In the genomic region with DNA sequence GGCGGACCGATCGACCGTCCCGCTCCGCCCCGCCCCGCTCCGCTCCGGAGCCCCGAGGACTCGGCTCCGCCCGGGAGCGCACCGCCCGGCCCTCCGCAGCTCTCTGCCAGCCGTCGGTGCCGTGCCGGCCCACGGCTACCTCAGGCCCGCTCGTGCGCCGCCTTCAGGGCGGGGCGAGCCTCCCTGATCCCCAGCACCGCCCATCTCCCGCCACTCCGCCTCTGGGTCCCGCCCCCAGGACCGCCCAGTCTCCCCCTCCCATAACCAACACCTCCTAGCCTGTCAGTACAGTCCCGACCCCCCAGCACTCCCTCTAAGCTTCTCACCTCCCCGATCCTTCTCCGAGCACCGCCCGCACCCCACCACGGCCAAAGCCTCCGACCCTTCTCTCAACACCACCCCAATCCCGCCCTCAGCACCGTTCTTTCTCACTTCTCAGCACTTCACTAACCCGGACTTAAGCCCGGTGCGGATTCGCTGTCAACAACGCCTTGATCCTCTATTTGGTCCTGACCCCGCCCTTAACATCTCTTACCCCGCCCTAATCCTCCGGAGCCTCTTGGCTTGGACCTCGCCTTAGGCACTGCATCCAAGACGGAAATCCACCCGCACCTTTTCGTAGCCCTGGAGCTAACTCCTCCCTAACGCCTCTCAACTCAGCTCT, we compare ENCODE assay signal across 8 mouse cellular contexts. TPM values are rescaled to one million over a fixed set of nuclear protein-coding genes. Genes with fewer than 3 reads are reported as not detected.
DNase-seq lines count a peak whose midpoint lies in the region; ATAC-seq and TF ChIP-seq lines count a peak whose summit lies in the region.

A gene (minus strand): TSS at position 490 of the 664 bp plus-strand sequence.

- TF ChIP-seq CTCF in bone marrow macrophage, adult 2 months (IDR thresholded peaks at IDR 0.05; ENCODE audit: low read depth, low read length), result no peak
- TF ChIP-seq CTCF in embryonic fibroblast, embryonic 13.5 days (IDR thresholded peaks at IDR 0.05; ENCODE audit: borderline replicate concordance, insufficient read depth, low read length), result no peak

- DNase-seq in A20 (ENCODE audit: low read depth, low spot score) (peak; percentile 95), liver (peak; percentile 97)
- DNase-seq in heart, embryonic 10.5 days (ENCODE audit: low spot score), result peak; percentile 96
- peak; percentile 96 for DNase-seq in spleen, postnatal 4 days (ENCODE audit: low spot score in 2 of 2)

- no peak for TF ChIP-seq POLR2A in bone marrow macrophage, adult 2 months (IDR thresholded peaks at IDR 0.05; ENCODE audit: borderline replicate concordance, low read depth, low read length)
- TF ChIP-seq POLR2A in embryonic fibroblast, embryonic 13.5 days (IDR thresholded peaks at IDR 0.05; ENCODE audit: low read depth, low read length), result peak; percentile 88

- no peaks in the 10 kb centered on the region for H3K9me3 ChIP-seq in heart, embryonic 10.5 days
- no peaks in the 10 kb centered on the region for H3K9me3 ChIP-seq in kidney, embryonic 15.5 days (replicated peaks)

- peak within 1 kb of the TSS; percentile 97 for H3K4me3 ChIP-seq in bone marrow macrophage, adult 2 months (ENCODE audit: insufficient read depth, low read length)
- H3K4me3 ChIP-seq in embryonic fibroblast, embryonic 13.5 days (ENCODE audit: insufficient read depth, low read length), result peak within 1 kb of the TSS; percentile 64
- peak within 1 kb of the TSS; percentile 78 for H3K4me3 ChIP-seq in heart, embryonic 10.5 days
- peak within 1 kb of the TSS; percentile 86 for H3K4me3 ChIP-seq in kidney, embryonic 15.5 days (replicated peaks)

- H3K9ac ChIP-seq in kidney, embryonic 15.5 days, result peak within 1 kb of the TSS; percentile 79

- peaks cover 38% of the 10 kb centered on the region for H3K4me1 ChIP-seq in bone marrow macrophage, adult 2 months (ENCODE audit: control insufficient read depth, insufficient read depth, low read length)
- H3K4me1 ChIP-seq in embryonic fibroblast, embryonic 13.5 days (ENCODE audit: control insufficient read depth, insufficient read depth, low read length), result peaks cover 8% of the 10 kb centered on the region; the same call in 1 of the 2 replicates
- peaks cover 13% of the 10 kb centered on the region for H3K4me1 ChIP-seq in heart, embryonic 10.5 days
- peaks cover 37% of the 10 kb centered on the region for H3K4me1 ChIP-seq in kidney, embryonic 15.5 days

- H3K27me3 ChIP-seq in heart, embryonic 10.5 days (ENCODE audit: insufficient read depth, poor library complexity, severe bottlenecking), result no peaks in the 10 kb centered on the region
- H3K27me3 ChIP-seq in kidney, embryonic 15.5 days, result no peaks in the 10 kb centered on the region

- peaks cover 25% of the 10 kb centered on the region for H3K36me3 ChIP-seq in heart, embryonic 10.5 days
- H3K36me3 ChIP-seq in kidney, embryonic 15.5 days, result peaks cover 20% of the 10 kb centered on the region

- peak within 1 kb of the TSS; percentile 74 for H3K27ac ChIP-seq in bone marrow macrophage, adult 2 months (ENCODE audit: insufficient read depth, low read depth, low read length)
- peak within 1 kb of the TSS; percentile 74 for H3K27ac ChIP-seq in embryonic fibroblast, embryonic 13.5 days (ENCODE audit: insufficient read depth, low read length)
- peak within 1 kb of the TSS; percentile 89 for H3K27ac ChIP-seq in heart, embryonic 10.5 days
- peak within 1 kb of the TSS; percentile 91 for H3K27ac ChIP-seq in kidney, embryonic 15.5 days

- under 1% methylated on average over 56 of the region's 56 CpGs for WGBS in heart, embryonic 10.5 days
- under 1% methylated on average over 56 of the region's 56 CpGs for WGBS in kidney, embryonic 15.5 days

- ATAC-seq in kidney, embryonic 15.5 days (replicated peaks; ENCODE audit: low FRiP score), result peak; percentile 96
- peak; percentile 68 for ATAC-seq in monocyte, adult 5-6 weeks (replicated peaks; ENCODE audit: insufficient number of reproducible peaks, low FRiP score, low TSS enrichment, poor library complexity, severe bottlenecking)

- peak within 1 kb of the TSS; percentile 94 for H3K4me2 ChIP-seq in kidney, embryonic 15.5 days

RNA-seq across cellular contexts. Expression of the gene that starts here (rescaled TPM):
- 78.0 and 91.8 TPM in 2 replicates for polyA plus RNA-seq in bone marrow macrophage, adult 2 months (2012; ENCODE audit: insufficient read depth, insufficient read length, missing spikeins)
- 15.5 and 23.6 TPM in 2 replicates for polyA plus RNA-seq in embryonic fibroblast, embryonic 13.5 days (2011; ENCODE audit: insufficient read length, low read depth, missing spikeins)
- polyA plus RNA-seq in heart, embryonic 10.5 days (2016; fragmentation: Nextera tagmentation; extraction: Ambion mirVana), result 4.4 and 5.1 TPM in 2 replicates
- polyA plus RNA-seq in kidney, embryonic 15.5 days (2015; fragmentation: Nextera tagmentation; extraction: Ambion mirVana), result 12.6 and 12.7 TPM in 2 replicates
- total RNA-seq in monocyte, adult 5-6 weeks (2017), result 33.6 to 48.6 TPM (median 34.7 TPM) in 3 replicates

Comparison
In these comparisons a context has a peak if more than half of its experiments do, and no peak if none do; other contexts are left out.
1. Peak in every context shown above with its lines: DNase-seq, ATAC-seq, H3K4me3 ChIP-seq and H3K27ac ChIP-seq.